Mouse (Mus musculus) left cerebral cortex, adult 11 months (tissue): ENCODE measurements around the gene Arhgap24.
A peak's percentile ranks its signal among the peaks of the same experiment; 100 is the strongest.

Source experiments
- DNase-seq: peaks from one replicate; pipeline ENCODE4 v3.0.0; 2022; ENCODE audit warnings: low spot score

Arhgap24 gene

DNA sequence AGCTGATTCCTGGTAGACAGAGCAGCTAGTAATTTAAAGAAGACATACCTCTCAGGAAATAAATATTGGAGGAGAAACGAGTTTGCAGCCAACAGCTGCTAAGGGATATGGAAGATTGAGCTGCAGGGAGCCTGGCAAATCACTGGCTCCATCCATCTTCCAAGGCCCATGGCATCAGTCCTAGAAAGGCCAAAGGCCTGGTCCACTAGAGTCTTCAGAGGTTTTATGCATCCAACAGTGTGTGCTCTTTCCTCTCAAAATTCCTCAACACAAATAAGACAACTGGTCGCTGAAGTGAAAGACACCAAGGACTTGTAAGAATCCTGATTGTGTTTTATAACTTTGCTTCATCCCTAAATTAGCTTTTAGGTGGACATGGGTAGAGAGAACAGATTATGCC is 194.1 kb downstream of the Arhgap24 start:
- no peak for DNase-seq

GRCm38 (mm10) chr5:102677176-102677575 is 196.0 kb downstream of the Arhgap24 start:
- DNase-seq, result no peak

- DNase-seq, result no peak
These were observed 206.5 kb downstream of the Arhgap24 start for GRCm38 (mm10) chr5:102687673-102688072.

DNA sequence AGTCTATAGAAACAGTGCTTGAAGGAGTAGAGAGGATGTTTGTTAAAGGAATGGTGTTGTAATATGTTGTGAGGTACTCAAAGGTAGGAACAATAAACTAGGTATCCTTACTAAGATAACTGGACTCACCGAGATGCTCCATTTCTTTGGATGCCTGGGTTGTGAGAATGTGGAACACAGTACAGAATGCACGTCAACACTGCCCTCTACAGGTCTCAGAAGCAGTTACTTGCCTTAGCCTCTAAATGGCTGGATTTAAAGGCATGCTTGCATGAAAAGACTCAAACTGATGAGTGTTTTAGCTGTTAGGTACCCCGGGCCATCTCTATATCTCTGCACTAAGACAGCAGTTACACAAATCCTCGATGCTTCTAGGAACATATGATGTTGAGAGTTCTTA is 211.3 kb downstream of the Arhgap24 start:
- DNase-seq, result peak; percentile 46

GRCm38 (mm10) chr5:102693192-102693591 is 212.0 kb downstream of the Arhgap24 start:
- DNase-seq, result no peak

DNA sequence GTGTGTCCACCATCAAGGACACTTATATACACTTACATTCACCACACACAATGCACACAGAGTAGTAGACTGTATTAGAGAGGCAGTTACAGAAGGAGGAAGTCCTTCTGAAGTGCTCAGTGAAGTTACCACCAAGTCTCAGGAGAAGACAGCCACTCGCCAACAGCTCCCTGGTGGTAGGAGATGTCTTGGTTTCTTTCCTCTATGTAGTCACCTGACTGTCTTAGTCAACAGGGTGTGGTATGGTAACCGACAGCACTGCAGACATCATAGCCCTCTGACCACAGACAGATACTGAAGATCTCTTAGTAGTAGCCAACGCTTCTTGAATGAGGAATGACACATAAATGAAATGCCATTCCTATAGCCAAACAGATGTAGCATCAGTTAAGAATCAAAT is 212.7 kb downstream of the Arhgap24 start:
- no peak for DNase-seq

DNA sequence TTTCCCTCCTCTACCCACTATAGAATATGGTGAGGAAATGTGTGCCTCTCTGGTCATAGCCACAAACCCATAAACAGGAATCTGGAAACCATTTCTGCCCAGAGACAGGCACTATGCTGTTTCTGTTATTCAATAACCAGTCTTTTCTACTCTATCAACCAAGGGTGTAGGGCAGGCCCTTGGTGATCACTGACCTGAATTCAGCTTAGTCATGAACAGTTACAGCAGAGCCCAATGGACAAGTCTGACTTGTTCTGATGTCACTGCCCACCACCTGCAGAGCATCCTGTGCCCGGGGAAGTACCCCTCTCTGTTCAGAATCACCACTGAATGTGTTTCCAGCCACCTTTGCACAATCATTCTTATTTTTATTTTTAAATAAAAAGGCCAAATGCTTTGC is 216.6 kb downstream of the Arhgap24 start:
- DNase-seq, result no peak

DNA sequence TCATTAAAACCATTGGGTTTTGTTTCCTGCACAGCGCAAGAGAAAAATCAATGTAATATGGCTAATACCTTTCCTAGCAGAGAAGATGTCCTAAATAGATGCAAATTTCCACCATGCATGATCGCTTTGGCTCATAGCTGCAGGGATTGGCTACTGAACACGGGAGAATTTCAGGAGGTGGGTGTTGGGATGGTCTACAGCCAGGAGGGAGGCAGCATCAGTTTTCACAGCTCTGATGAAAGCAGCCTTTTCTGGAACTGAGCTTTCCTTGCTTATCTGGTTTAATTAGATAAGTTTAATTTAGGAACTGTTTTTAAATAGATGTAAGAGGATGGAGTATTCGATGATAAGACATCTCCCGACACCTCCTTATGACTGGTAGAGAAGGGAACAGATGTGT is 217.2 kb downstream of the Arhgap24 start:
- no peak for DNase-seq

- DNase-seq, result no peak
These were observed 217.7 kb downstream of the Arhgap24 start for GRCm38 (mm10) chr5:102698891-102699290.

GRCm38 (mm10) chr5:102702581-102702980 is 221.4 kb downstream of the Arhgap24 start:
- DNase-seq, result no peak

GRCm38 (mm10) chr5:102703325-102704099 is 222.3 kb downstream of the Arhgap24 start:
- DNase-seq, result peak; percentile 50

DNA sequence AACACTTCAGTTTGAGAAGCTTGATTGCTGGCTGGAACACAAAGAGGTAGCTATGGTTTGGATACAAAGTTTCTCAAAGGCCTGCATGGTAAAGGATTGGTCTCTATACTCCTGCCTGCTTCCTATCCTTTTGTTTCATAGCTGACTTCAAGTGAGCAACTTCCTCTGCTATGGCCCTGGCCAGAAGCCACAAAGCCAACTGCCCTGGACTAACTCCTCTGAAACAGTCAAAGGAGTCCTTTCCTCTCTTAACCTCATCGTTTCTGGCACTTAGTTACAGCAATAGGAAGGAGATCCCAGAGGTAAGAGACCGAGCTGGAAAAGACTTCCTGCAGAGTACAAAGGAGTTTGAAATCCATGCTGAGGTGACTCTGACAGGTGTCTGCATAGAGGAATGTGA is 224.0 kb downstream of the Arhgap24 start:
- no peak for DNase-seq

GRCm38 (mm10) chr5:102710336-102710735 is 229.1 kb downstream of the Arhgap24 start:
- DNase-seq, result no peak

- no peak for DNase-seq
These were observed 238.3 kb downstream of the Arhgap24 start for GRCm38 (mm10) chr5:102719368-102719972.

GRCm38 (mm10) chr5:102723558-102723957 is 242.4 kb downstream of the Arhgap24 start:
- DNase-seq, result no peak

DNA sequence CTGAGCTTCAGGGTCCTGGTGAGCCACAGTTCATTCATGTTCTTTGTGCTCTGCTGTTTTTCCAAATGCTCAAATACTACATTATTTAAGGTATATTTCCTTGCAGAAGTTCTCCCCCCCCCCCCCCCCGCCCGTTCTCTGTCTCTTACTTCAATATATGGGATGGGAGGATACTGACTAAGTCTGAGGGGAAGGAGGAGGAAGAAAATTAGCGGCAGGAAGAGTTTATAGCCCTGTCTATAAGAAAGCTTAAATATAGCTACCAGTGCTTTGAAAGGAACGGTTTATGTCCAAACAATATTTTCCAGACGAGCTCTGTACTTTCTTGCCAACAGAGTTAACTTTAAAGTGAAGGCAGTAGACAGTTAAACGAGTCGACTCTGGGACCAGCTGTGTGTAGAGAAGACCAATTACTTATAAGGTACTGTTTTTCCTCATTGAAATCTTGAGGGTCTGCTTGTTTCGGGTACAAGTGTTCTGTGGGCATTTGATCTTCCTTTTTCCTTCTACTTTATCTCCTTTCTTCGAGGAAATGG is 243.7 kb downstream of the Arhgap24 start:
- DNase-seq, result no peak

DNA sequence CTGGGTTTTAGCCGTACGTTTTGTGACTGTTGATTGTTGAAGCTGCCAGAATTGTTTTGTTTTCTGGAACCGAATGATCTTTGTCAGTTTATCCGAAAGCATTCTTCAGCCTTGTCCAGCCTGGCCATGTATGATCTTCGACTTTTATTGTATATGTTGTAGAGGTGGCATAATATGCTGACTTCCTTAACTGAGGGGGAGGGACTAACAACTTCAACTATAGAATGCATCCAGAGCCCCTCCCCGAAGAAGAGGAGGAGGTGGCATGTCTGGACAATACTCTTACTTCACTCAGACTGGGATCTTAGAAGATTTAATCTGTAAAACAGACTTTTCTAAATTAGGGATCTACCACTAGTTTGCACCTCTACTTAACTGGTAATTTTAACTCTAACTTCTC is 244.2 kb downstream of the Arhgap24 start:
- DNase-seq, result no peak

DNA sequence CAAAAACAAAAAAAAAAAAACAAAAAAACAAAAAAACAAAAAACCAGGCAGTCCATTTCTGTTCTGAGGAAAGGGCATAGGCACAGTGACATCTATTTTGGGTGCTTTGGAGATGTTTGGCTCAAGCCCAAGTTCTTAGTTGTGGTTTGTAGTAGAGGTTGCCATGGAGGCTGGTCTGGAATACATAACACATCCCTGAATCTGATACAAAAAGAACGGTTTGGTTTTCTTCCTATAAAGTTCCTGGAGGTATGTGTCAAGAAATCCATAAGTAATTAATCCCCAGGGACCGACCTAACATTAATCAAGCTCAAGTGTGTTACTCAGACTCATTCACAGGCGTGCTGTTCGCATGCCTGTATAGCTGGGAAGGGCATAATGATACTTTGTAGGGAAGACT is 245.8 kb downstream of the Arhgap24 start:
- DNase-seq, result no peak

DNA sequence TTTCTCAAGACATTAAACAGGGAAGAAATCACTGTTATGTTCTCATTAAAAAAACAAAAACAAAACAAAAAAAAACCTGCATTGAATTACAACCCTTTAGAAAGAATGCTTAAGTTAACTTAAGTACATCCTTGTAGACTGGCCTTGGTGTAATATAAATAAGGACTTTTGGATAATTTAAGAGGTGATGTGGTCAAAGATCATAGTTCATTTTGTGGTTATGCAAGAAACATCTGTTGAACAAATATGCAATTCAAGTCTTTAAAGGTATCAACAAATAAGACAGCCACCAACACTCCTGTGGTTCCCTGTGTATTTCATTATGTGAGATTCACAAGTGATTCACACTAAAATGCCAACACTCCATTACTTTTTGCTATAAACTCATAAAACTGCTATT is 247.3 kb downstream of the Arhgap24 start:
- DNase-seq, result no peak

- no peak for DNase-seq
These were observed 248.3 kb downstream of the Arhgap24 start for GRCm38 (mm10) chr5:102729476-102729875.

GRCm38 (mm10) chr5:102736131-102736530 is 254.9 kb downstream of the Arhgap24 start:
- DNase-seq, result no peak

DNA sequence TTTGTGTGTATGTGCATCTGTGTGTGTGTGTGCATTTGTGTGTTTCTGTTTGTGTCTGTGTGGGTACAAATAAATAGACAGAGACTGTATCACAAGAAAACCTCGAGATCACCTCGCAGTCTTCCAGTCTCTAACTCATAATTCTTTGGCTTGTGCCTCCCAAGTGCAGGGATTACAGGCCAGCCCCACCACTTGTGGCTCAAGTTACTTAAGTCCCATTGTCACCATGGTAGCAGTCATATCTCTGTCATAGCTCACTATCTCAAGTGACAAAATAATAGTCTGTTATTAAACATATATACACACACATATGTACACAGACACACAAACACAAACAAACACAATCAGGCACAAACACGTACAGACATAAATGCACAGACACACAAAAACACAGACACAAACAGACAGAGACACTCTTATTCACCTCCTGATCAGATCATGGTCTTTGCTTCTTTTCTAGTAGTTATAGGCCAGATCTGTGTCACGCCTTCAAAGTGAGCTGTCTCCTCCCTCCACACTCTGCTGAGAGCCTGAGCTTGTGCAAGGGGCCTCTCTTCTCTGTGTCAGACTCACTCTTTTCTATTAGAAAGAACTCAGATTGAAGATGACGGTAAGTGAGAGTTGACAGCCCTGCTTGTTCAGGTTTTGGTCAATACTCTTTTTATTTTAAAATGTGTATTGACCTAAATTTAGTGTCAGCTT is 261.5 kb downstream of the Arhgap24 start:
- DNase-seq, result no peak

DNA sequence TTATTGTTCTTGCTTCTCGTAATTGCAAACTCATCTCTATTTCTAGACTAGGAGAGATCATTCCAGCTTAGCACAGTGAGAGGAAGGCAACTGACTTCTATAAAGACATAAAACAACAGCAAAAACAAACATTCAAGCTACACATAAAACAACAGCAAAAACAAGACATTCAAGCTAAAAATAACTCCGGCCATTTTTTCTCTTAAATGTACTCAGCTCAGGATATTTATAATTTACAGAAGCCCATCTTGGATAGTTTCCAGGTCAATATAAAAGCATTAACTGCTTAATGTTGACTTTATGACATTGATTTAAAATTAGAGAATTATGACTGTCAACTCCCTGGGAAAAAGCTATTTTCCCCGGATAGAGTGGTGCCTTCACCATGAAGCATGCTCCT is 262.2 kb downstream of the Arhgap24 start:
- no peak for DNase-seq
